Mouse (Mus musculus) kidney, adult 11 months (tissue): Measurements from ENCODE around the gene Lgi4.

Experiments used
- DNase-seq: peaks from one replicate; pipeline ENCODE4 v3.0.0; 2022

Lgi4 gene

DNA sequence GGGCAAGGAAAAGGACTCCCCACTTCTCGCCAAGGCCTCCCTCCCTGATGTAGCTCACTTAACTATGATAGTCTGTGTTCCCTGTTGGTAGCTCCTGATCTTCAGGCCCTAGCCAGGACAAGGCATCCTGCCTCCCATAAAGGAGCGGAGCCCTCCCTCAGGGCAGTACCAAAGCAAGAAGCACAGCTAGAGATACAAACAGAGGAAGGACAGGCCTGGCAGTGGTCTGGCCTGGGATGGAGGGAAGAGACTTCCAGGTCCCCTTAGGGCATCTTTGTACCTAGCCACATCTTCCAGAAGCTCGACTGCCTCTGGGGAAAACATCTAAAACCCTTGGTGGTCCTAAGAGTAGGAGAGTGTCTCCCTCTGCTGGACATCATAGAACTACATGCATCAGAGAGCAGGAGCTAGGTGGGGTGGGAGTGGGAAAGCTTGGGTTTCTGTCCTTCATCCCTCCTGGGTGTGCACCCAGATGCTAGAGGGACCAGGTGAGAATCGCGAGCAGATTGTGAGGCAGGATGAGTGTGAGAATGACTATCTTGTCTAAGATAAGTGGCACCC, 18.8 kb downstream of the Lgi4 start:
- no peak for DNase-seq

DNA sequence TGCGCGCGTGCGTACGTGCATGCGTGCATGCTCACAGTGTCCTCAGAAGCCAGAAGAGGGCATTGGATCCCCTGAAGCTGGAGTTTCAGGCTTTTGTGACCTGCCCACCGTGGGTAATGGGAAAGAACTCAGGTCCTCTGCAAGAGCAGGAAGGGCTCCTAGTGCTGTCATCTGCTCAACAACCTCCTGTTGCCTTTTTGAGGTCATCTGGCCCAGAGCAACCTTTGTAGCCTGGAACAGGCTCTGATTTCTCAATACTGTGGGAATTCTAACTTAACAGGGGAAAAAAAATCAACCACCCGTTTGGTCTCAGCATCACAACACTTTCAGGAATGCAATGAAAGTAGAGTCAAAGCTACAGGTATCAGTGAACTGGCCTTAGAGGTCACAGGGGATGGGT, 20.5 kb downstream of the Lgi4 start:
- DNase-seq, result no peak

DNA sequence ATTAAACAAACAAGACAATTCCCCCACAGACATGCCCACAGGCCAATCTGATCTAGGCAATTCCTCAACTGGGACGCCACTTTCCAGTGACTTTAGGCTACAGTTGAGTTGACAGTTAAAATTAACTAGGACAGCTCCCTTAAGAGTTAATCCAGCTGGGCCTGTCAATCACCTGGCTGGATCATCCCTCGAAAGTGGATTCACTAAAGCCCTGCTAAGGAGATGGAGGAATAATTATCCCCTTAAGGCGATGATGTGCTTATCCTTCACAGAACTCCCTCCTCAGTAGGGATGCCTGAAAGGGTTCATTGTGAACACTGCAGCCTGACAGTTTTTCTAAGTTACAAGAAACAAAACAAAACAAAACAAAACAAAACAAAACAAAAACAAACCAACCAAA, 21.5 kb downstream of the Lgi4 start:
- no peak for DNase-seq

DNA sequence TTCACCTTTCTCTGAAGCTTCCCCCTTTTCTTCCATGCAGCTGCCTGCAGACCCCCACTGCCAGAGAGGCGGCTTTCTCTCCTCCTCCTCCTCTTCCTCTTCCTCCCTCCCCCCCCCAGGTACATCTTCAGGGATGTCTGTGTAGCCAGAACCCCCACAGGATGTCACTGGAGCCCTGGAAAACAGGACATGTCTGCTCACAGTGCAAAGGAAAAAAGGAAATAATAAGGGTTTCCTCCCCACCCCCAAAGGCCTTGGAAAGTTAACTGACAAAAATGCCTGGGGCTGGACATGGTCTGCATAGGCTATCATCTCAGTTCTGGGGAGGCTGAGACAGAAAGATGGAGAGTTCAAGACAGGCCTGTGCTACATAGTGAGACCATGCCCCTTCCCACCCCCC, 22.0 kb downstream of the Lgi4 start:
- no peak for DNase-seq

DNA sequence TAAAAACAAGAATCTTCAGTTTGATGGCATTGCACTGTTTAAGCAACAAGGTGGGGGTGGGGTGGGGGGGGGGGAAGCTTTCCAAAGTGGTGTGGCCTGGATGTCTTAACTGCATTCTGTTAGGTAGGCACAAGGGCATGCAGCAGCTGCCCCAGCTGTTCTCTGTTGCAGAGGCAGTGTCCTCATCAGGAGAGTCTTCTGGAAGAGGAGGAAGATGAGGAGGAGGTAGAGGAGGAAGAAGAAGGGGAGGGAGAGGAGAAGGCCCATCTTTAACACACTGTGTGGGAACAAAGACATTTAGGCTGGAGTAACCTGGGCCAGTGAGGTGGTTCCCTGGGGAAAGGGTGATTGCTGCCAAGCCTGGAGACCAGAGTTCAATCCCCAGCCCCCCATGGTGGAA, 23.0 kb downstream of the Lgi4 start:
- DNase-seq, result no peak

DNA sequence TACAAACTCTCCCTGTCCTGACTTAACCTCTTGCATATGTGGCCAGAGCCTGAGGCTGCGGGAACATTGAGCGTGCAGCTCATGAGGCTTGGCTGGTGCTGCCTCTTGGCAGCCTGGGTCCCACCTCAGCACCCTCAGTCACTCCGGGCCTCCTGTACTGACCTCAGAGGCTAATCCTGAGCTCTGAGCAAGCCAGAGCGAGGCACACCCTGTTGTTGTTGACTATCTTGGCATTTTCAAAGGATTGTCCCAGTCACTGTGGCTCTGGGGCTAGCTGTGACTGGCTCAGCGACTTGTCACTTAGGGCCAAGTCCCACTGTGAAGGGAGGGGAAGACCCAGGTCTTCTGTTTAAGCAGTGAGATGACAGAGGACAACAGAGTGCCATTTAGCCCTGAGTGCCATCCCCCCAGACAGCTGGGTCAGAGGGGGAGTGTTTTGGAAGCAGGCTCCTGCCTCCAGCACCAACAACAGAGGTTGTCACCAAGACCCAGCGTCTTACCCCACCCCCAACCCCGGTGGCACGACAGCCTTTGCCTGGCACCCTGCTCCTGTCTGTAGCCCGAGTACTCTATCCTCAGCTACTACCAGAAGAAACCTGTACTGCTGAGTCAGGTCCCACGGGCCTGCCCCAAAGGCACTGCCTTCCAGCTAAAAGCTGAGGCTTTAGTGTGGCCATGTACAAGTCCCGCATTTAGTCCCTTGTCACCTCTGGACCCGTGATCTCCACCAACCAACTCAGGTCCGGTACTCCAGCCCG, 23.9 kb downstream of the Lgi4 start:
- peak; percentile 37 for DNase-seq

DNA sequence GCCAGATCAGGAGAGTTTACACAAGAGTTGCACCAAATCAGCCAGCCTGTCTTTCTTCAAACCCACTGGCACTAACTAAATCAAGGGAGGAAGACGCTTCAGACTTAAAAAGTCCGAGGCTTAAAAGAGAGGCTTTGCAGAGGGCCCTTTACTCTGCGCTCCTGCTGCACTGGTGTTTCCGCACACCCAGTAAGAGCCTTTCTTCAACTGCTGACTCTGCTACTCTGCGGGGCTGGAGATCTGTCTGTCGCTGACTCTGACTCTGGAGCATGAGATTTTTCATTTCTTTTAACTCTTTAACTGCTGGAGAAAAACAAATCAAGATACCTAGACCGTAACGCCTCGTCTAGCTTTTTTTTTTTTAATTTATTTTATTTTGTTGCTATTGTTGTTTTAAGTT, 25.0 kb downstream of the Lgi4 start:
- no peak for DNase-seq

DNA sequence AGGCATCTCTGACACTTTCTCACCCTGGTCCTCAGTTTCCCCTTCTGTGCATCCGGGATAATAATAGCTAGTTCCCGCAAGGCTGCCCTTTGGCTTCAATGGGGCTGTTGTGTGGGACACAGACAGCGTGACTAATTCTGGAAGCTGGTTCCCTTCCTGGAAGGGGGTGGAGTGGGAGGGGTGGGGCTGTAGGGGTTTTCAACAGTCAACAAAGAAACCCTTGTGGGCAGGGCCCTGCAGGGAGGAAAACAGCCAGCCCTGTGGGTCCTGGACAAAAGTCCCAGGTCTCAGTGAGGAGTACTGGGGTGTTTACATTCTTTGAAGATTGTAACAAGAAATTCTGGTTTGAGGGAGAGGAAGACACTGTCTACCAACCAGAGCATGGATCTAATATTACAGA, 26.0 kb downstream of the Lgi4 start:
- no peak for DNase-seq

DNA sequence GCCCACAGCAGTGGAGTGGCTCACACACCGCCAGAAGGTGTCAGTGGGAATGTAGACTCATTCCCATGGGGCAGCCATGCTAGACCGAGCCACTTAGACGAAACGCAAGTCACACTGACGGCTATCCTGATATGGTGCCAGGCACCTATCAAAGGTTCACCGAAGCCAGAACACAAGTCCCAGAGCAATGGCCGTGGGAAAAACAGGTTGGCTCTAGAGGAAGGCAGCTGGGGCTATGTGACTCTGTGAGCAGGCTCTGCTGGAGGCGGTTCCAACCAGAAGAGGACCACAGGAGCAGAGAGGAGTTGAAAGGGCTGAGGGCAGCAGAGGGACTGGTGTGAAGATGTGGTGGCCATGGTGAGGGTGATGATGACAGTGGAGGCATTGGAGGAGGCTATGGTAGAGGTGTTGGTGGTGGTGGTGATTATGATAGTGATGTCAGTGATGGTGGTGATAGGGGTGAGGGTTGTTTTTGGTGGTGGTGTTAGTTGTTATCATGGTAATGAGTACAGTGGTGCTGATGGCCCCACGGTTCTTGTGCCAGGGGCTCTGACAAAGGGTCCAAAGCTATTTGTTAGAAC, 27.1 kb downstream of the Lgi4 start:
- DNase-seq, result no peak

DNA sequence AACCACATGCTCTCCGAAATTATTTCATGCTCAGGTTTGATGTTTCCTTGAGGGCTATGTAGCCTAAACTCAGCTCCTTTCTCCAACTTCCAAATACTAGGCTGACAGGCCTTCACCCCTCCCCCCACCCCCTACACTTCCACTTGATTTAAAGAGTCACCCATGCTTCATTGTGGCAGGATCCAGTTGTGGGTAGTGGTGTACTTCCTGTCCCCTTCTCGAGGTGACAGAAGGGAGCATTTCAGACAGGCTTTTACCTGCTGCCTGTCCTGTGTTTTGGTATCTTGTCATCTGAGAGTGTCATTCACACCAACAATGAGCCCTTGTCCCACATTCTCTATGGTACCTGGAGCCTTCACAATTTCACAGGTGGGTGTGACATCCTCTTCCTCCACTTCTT, 28.1 kb downstream of the Lgi4 start:
- DNase-seq, result no peak

DNA sequence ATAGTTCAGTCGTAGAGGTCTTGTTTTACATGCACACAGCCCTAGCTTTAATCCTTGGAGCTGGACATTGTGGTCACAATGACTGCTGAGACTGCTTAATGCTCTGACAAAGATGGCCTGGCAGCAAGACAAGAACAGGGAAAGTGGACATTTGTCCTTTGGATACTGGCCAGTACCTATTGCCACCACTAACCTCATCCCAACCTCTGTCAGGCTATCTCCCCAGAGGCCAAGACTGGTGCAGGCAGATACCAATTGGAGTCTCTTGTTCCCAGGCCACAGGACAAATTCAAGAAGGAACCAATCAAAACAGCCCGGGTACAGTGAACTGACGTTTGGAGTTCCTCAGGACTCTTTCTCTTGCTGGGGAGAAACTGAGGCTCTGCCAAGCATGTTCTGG, 29.1 kb downstream of the Lgi4 start:
- DNase-seq, result no peak

DNA sequence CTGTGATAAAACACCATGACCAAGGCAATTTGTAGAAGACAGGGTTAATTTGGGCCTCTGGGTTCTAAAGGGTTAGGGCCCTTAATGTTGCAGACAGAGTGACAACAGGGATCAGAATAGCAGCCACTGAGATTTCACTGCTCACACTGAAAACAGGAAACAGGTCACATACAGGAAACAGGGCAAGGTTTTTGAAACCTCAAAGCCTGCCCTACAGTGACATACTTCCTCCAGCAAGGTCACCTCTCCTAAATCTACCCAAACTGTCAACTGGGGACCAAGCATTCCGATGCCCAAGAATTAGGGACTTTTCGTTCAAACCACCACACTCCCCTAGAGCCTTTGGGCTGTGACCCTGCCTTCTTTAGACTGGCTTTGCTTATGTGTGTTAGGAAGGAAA, 30.6 kb downstream of the Lgi4 start:
- no peak for DNase-seq

DNA sequence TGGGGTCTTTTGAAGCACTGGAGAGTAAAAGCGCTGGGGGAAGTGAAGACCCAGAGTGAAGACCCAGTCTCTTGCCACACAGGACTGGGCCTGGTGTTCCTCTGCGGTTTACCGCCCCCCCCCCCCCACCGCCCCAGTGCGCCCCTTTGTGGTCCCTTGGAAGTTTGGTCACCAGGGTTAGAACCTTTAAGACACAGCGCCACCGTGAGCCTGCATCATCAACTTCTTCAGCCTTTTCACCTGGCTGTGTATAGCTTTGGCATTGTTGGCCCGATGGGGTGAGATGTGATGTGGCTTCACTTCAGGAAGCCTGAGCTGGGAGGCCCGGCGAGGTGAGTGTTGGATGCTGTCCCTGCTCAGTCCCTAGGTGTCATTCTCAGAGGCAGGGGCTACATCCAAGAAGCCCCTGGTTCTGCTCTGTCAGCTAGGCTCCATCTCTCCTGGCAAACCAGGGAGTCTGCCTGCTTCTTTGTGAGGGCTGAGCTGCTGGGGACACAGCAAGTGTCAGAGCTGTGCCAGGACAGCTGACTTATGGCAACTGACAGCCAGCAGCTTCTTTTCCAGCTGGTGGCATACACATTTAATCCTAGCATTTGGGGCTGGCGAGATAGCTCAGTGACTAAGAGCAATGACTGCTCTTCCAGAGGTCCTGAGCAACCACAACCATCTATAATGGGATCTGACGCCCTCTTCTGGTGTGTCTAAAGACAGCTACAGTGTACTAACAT, 35.8 kb downstream of the Lgi4 start:
- no peak for DNase-seq

DNA sequence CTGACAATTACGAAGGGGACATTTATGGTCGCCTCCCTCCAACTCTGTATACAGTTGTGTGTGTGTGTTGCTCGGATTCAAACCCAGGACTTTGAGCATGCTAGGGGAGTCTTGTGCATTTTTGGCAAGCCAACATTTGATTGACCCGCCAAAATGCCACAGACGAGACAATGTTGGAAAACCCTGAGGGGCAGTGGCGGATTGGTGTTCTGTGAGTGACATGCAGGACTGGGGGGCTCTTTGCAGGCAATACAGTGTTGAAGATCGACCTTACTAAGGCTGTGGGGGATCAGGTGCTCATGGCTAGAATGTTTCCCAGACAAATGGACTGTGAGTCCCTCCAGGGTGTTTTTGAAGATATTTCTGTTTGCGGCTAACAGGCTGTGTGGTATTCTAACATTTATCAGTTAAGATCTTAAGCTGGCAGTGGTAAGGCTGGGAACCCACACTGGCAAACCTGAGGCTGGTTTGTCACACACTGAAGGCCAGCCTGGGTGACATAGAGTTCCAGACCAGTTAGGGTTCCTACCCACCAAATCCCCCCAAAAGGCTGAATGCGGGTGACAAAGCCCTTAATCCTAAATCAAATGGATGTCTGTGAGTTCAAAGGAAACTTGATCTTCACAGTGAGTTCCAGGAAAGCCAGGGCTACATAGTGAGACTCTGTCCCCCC, 37.9 kb downstream of the Lgi4 start:
- no peak for DNase-seq

DNA sequence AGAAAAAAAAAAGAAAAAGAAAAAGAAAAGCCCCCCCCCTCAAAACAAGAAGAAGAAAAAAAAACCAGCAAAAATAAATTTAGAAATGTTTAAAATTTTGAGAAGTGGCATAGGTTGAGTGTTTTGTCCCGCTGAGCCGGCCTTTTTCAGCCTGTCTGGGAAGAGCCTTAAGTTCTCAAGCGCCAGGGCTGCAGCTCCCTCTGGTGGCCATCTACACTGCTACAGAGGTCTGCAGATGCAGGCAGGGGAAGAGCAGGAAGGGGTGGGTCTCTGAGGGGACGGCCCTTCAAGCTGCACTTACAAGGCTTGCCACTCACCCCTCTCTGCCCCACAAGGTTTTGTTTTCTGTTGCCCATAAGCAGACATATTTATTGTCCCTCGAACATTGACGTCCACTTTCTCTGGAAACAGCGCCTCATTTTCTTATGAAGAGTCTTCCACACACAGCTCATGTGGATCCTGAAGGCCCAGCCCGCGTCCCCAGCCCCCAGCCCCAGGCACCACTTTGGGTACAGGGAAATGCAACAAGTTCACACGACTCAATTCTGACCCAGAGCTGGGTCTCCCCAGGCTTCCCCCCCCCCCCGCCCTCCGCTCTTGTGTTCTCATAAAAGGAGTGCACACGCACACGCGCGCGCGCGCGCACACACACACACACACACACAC, 38.6 kb downstream of the Lgi4 start:
- DNase-seq, result peak; percentile 84

DNA sequence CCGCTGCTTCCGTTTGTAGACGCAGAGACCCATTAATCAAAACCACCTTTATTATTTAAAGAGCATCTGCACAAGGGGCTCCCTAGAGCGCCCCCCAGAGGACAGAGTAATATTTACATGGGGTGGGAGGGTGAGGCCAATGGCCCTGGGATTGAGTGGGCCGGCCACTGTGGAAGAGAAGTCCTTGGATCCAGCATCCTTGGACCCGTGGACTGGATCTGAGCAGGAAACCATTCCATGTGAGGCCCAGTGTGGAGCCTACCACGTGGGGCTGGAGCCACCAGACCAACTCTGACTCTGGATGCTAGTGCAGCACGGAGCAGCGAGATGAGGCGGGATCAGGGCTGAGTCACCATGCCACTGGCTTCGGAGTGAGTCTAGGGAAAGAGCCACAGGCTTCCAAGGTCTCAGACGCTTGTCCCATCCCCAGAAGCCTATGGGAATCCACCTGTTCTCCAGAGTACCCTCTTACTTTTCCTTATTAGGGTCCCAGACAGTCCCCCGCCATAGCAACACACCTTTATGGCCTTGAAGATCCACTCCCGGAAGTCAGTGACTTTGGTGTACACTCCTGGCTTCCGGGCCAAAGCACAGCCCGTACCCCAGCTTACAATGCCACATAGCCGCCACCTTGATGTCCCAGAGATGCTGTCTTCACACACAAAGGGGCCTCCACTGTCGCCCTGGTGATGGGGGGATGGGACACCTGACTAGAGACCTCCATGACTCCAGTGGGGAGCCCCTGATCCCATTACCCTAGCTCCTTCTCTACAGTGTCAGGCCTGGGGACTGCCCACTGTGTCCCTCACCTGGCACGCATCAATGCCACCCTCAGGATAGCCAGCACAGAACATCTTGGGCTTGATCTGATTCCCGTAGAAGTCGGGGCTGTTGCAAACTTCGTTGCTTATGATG, 39.8 kb downstream of the Lgi4 start:
- DNase-seq, result no peak

DNA sequence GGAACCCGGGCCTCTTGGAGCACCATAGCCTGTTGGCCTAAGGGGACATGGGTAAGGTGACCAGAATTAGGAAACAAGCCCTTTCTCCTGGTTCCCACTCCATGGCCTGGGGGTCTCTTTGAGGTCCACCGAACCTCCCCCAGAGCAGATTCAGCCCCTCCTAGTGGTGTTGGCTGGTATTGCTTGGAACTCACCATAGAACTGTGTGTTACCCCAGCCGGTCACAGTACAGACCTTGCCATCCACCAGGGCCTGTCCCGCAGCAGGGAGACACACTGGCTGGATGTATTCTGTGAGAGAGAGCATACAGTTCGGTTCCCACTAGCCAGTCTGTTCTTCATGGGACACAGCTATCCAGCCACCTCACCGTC, 40.5 kb downstream of the Lgi4 start:
- DNase-seq, result no peak

DNA sequence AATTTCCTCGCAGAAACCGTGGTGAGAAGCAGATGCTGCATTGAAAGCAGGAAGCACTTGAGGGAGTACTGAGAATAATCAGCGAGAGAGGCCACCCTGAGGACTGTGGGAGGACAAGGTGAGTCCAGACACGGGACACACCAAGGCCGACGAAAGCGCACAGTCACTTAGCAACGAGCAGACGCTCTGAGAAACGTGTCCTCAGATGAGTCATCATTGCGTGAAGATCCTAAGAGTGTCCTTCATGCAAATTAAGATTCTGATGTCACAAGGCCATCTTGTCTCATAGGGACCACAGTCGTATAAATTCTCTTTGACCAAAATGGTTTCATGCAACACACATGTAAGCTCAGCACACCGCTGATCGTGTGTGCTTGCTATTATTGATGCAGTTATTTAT, 41.6 kb downstream of the Lgi4 start:
- no peak for DNase-seq

DNA sequence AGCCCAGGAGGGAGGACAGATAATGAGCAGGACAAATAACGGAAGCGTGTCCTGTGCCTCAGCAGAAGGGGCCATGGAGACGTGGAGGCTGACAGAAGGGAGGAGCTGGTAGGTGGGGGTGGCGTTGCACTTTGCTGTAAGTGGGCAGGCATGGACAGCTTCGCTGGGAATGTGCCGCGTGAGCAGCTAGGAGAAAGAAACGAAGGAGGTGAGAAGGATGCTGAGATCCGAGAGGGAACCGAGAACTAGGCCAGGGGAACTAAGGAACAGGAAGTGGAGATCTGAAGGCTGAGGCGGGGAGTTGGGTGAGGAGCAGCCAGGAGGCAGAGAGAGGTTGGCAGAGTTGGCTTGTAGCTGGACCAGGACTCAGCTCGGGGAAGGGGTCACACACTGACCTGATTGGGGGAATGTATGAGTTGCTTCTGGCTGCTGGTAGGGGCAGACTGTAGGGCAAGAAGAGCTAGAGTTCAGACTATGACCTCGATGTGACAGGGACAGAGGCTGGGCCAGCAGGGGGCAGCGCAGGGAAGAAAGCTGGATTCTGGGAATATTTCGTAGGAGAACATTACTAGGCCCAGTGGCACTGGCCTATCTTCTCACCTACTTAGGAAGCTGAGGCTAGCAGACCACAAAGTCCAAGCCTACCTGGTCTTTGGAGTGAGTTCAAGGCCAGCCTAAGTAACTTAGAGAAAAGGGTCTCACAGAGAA, 46.1 kb downstream of the Lgi4 start:
- DNase-seq, result peak; percentile 65

DNA sequence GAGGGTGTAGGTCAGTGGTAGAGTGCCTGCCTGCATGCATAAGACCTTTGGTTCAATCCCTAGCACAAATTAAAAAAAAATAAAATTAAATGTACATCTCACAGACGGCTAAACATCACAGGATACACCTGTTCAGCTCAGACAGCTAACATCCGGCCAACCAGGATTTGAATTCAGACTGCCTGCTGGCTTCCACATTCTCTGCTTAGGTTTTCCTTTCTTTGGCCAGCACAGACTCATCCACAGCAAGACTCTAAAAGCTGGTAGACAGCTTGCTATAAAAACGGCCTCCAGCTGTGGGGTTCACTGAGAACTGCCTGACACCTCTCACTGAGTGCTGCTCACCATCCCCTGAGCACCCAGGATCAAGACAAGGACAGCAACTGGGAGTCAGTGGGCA, 47.0 kb downstream of the Lgi4 start:
- no peak for DNase-seq

DNA sequence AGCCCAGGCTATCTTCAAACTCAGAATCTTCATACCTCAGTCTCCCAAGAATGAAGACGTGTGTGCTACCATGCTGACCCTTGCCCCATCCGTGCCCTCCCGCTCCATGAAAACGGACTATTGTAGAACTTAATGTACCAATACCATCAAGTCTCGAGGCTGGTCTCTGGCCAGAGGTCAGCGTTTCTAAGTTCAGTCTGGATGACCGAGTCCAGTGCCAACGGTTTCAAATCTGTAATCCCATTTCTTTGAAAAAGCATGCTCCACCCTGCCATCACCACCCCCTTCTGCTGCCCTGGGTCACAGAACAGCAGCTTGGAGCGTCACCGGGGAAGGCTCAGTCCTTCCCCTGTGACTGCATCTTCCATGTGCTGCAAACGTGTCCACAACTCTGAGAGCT, 48.6 kb downstream of the Lgi4 start:
- DNase-seq, result peak; percentile 82
